Comparison of ENCODE assay signal across 18 mouse cellular contexts in the genomic region with DNA sequence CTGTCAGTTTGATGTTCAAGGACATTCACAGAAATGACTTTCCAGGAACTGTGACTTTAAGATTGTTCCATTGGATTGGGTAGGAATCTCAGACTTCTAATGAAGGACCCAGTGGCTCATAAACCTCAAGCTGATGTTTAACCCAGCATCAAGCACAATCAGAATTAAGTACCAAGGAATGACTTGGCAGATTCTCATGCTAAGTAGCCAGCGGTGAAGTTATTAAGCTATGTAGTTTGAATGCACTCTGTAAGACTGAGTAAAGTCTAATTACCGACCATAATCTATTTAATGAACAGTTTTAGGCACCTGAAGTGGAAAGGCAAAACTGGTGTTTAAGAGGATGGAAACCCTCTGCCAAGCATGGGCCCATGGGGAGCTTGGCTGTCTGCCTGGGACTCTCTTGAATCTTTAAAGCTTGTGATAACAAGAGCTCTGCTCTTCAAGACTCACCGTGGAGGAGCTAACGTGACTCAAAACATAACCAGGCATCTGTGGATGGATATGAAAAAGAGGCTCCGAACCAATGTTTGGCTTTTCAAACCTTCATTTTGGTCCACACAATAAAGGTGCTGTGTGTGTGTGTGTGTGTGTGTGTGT. TPM values are rescaled to one million over a fixed set of nuclear protein-coding genes. Genes with fewer than 3 reads are reported as not detected.
DNase-seq lines count a peak whose midpoint lies in the region; ATAC-seq lines count a peak whose summit lies in the region.
"Had no signal": no experiment of that assay in that cellular context is flagged by ENCODE, and none has a peak within 500 bp of the region (broad histone marks: within the 10 kb centered on the region; RNA-seq: fewer than 3 reads in every experiment).

No protein-coding gene starts in this region.

- no peak overlapping the region for H3K9ac ChIP-seq in heart, embryonic 15.5 days
- H3K9ac ChIP-seq in liver, embryonic 11.5 days (ENCODE audit: low read depth, low read length): no peak overlapping the region
- H3K9ac ChIP-seq in hindbrain, embryonic 14.5 days: no peak overlapping the region
- H3K9ac ChIP-seq: limb, embryonic 13.5 days had no signal

- DNase-seq in left cerebral cortex, postnatal 4 days: peak; percentile 19
- DNase-seq in left cerebral cortex, postnatal 10 days (ENCODE audit: extremely low spot score in 1 of 2, low spot score in 2 of 2): no peak
- peak; percentile 51 to 68 for DNase-seq in kidney, adult 8-10 months
- DNase-seq in liver, embryonic 11.5 days (ENCODE audit: low spot score): no peak
- no peak for DNase-seq in urinary bladder, adult 2 months (ENCODE audit: low spot score)
- no peak for DNase-seq in hindbrain, embryonic 14.5 days (ENCODE audit: low spot score)
- DNase-seq: cerebellum, adult 11 months had no signal

- WGBS in heart, embryonic 15.5 days: 43% methylated on average over 5 of the region's 5 CpGs
- 84% methylated on average over 5 of the region's 5 CpGs for WGBS in liver, embryonic 11.5 days
- WGBS in hindbrain, embryonic 14.5 days: 85% methylated on average over 5 of the region's 5 CpGs

- H3K4me2 ChIP-seq in heart, embryonic 15.5 days: no peak overlapping the region
- no peak overlapping the region for H3K4me2 ChIP-seq in liver, embryonic 11.5 days
- no peak overlapping the region for H3K4me2 ChIP-seq in hindbrain, embryonic 14.5 days (replicated peaks)
- H3K4me2 ChIP-seq: limb, embryonic 13.5 days had no signal

- no peaks in the 10 kb centered on the region for H3K36me3 ChIP-seq in heart, embryonic 15.5 days
- H3K36me3 ChIP-seq in liver, embryonic 11.5 days (ENCODE audit: control insufficient read depth, insufficient read depth, low read length): no peaks in the 10 kb centered on the region
- H3K36me3 ChIP-seq in hindbrain, embryonic 14.5 days (replicated peaks; ENCODE audit: control insufficient read depth, insufficient read depth): no peaks in the 10 kb centered on the region
- H3K36me3 ChIP-seq: limb, embryonic 13.5 days; midbrain, embryonic 10.5 days had no signal

- H3K4me3 ChIP-seq in heart, embryonic 15.5 days: no peak overlapping the region
- H3K4me3 ChIP-seq in liver, embryonic 11.5 days (ENCODE audit: low read depth, low read length): no peak overlapping the region
- H3K4me3 ChIP-seq in hindbrain, embryonic 14.5 days (replicated peaks; ENCODE audit: low read length): no peak overlapping the region
- H3K4me3 ChIP-seq: layer of hippocampus, adult 2 months; limb, embryonic 13.5 days; midbrain, embryonic 10.5 days had no signal

- peaks cover 6% of the 10 kb centered on the region; the same call in 1 of the 2 replicates for H3K27me3 ChIP-seq in heart, embryonic 15.5 days
- 0 out of 2 replicates have a peak, but pooled peaks cover 3% of the 10 kb centered on the region for H3K27me3 ChIP-seq in liver, embryonic 11.5 days (replicated peaks; ENCODE audit: control insufficient read depth, insufficient read depth, low read length)
- H3K27me3 ChIP-seq in hindbrain, embryonic 14.5 days (ENCODE audit: control insufficient read depth, insufficient read depth, low read length): 0 out of 2 replicates have a peak, but pooled peaks cover 6% of the 10 kb centered on the region
- H3K27me3 ChIP-seq: limb, embryonic 13.5 days had no signal

- ATAC-seq in heart, embryonic 15.5 days (replicated peaks; ENCODE audit: insufficient number of reproducible peaks, insufficient read depth, low FRiP score, low read depth): no peak; the same call in 1 of the 2 replicates
- ATAC-seq in liver, embryonic 11.5 days (replicated peaks; ENCODE audit: low FRiP score): no peak
- no peak for ATAC-seq in hindbrain, embryonic 14.5 days (ENCODE audit: low FRiP score)
- ATAC-seq: activated CD4-positive, CD25-positive, alpha-beta regulatory T cell, adult 4 months; CD4-positive, CD25-positive, alpha-beta regulatory T cell, adult 4 months had no signal

- H3K9me3 ChIP-seq in heart, embryonic 15.5 days (replicated peaks): no peaks in the 10 kb centered on the region
- H3K9me3 ChIP-seq in liver, embryonic 11.5 days (ENCODE audit: control insufficient read depth, low read length): no peaks in the 10 kb centered on the region
- H3K9me3 ChIP-seq in hindbrain, embryonic 14.5 days (ENCODE audit: control insufficient read depth, low read length): no peaks in the 10 kb centered on the region
- H3K9me3 ChIP-seq: limb, embryonic 13.5 days; midbrain, embryonic 10.5 days had no signal

- H3K27ac ChIP-seq in heart, embryonic 15.5 days: peak overlapping the region; percentile 69
- no peak overlapping the region for H3K27ac ChIP-seq in liver, embryonic 11.5 days (ENCODE audit: low read depth, low read length)
- no peak overlapping the region for H3K27ac ChIP-seq in hindbrain, embryonic 14.5 days
- H3K27ac ChIP-seq: layer of hippocampus, adult 2 months; limb, embryonic 13.5 days; midbrain, embryonic 10.5 days had no signal

- H3K4me1 ChIP-seq in heart, embryonic 15.5 days (replicated peaks): peaks cover 23% of the 10 kb centered on the region
- no peaks in the 10 kb centered on the region for H3K4me1 ChIP-seq in liver, embryonic 11.5 days (replicated peaks; ENCODE audit: control insufficient read depth, insufficient read depth, low read length)
- no peaks in the 10 kb centered on the region for H3K4me1 ChIP-seq in hindbrain, embryonic 14.5 days (replicated peaks; ENCODE audit: control insufficient read depth, insufficient read depth, low read length)
- H3K4me1 ChIP-seq: limb, embryonic 13.5 days; midbrain, embryonic 10.5 days had no signal

- intact Hi-C loops in left cerebral cortex, postnatal 4 days (cut with DNase I): no loop called here
- intact Hi-C loops in left cerebral cortex, postnatal 10 days (cut with DNase I): no loop called here

RNA-seq across cellular contexts. Expression of a gene that starts 6.7 kb away (rescaled TPM):
- total RNA-seq in left cerebral cortex, postnatal 4 days (2021): 1 to 10 TPM in 1 of 2 experiments, under 1 TPM in 1; 0.44 to 1.1 TPM
- total RNA-seq in left cerebral cortex, postnatal 10 days (2021): under 1 TPM in 1 of 2 experiments, not detected in 1; 0.28 TPM
- 0.62 and 1.0 TPM in 2 replicates for polyA plus RNA-seq in heart, embryonic 15.5 days (2015; fragmentation: Nextera tagmentation; extraction: Ambion mirVana)
- polyA plus RNA-seq in liver, embryonic 11.5 days (2014; fragmentation: Nextera tagmentation; extraction: Ambion mirVana): 0.34 and 0.56 TPM in 2 replicates
- 0.30 and 0.44 TPM in 2 replicates for polyA plus RNA-seq in urinary bladder, adult 2 months (2012; rRNA removed)
- polyA plus RNA-seq in hindbrain, embryonic 14.5 days (2014; fragmentation: Nextera tagmentation; extraction: Ambion mirVana): 0.65 and 1.1 TPM in 2 replicates
- total RNA-seq: common myeloid progenitor, adult 5-6 weeks; granulocyte monocyte progenitor cell, adult 5-6 weeks; monocyte, adult 5-6 weeks had no signal
- polyA plus RNA-seq: activated CD4-positive, CD25-positive, alpha-beta regulatory T cell, adult 4 months; CD4-positive, CD25-positive, alpha-beta regulatory T cell, adult 4 months; forebrain, embryonic 11.5 days; midbrain, embryonic 10.5 days had no signal

RNA-seq across cellular contexts. Expression of a gene that starts 31.9 kb away (rescaled TPM):
- under 1 TPM in 1 of 2 experiments, not detected in 1; 0.50 TPM for total RNA-seq in left cerebral cortex, postnatal 4 days (2021)
- total RNA-seq in left cerebral cortex, postnatal 10 days (2021): under 1 TPM; 0.17 to 0.53 TPM
- not detected in 2 replicates for polyA plus RNA-seq in heart, embryonic 15.5 days (2015; fragmentation: Nextera tagmentation; extraction: Ambion mirVana)
- polyA plus RNA-seq in liver, embryonic 11.5 days (2014; fragmentation: Nextera tagmentation; extraction: Ambion mirVana): 0.10 and 0.12 TPM in 2 replicates
- polyA plus RNA-seq in urinary bladder, adult 2 months (2012; rRNA removed): 0.12 and 0.18 TPM in 2 replicates
- 0.08 TPM in 1 of 2 replicates, not detected in the other for polyA plus RNA-seq in hindbrain, embryonic 14.5 days (2014; fragmentation: Nextera tagmentation; extraction: Ambion mirVana)
- total RNA-seq: monocyte, adult 5-6 weeks had no signal
- polyA plus RNA-seq: forebrain, embryonic 11.5 days; midbrain, embryonic 10.5 days had no signal

RNA-seq across cellular contexts. Expression of a gene that starts 58.4 kb away (rescaled TPM):
- total RNA-seq in left cerebral cortex, postnatal 4 days (2021): not detected
- under 1 TPM in 1 of 2 experiments, not detected in 1; 0.30 TPM for total RNA-seq in left cerebral cortex, postnatal 10 days (2021)
- polyA plus RNA-seq in heart, embryonic 15.5 days (2015; fragmentation: Nextera tagmentation; extraction: Ambion mirVana): 0.81 and 1.00 TPM in 2 replicates
- 0.78 and 0.83 TPM in 2 replicates for polyA plus RNA-seq in liver, embryonic 11.5 days (2014; fragmentation: Nextera tagmentation; extraction: Ambion mirVana)
- 1.5 and 1.9 TPM in 2 replicates for polyA plus RNA-seq in urinary bladder, adult 2 months (2012; rRNA removed)
- polyA plus RNA-seq in hindbrain, embryonic 14.5 days (2014; fragmentation: Nextera tagmentation; extraction: Ambion mirVana): 0.12 and 0.31 TPM in 2 replicates
- total RNA-seq: common myeloid progenitor, adult 5-6 weeks; left cerebral cortex, adult 18-20 months had no signal
- polyA plus RNA-seq: activated CD4-positive, CD25-positive, alpha-beta regulatory T cell, adult 4 months; CD4-positive, CD25-positive, alpha-beta regulatory T cell, adult 4 months had no signal

Comparison
In these comparisons a context has a peak if more than half of its experiments do, and no peak if none do; other contexts are left out.
1. DNase-seq: peak in left cerebral cortex, postnatal 4 days (single experiment) and kidney, adult 8-10 months (2 of 2); none in left cerebral cortex, postnatal 10 days (0 of 2), liver, embryonic 11.5 days (single experiment), urinary bladder, adult 2 months (single experiment) and hindbrain, embryonic 14.5 days (single experiment).